Mouse (Mus musculus) testis, adult 2 months (tissue): ENCODE data around the gene Plcb4.

Source experiments
- CTCF ChIP-seq: fragments of 200-500 bp; IDR thresholded peaks from 2 replicates; pipeline ENCODE4 v1.5.1; 2012; ENCODE audit warnings: low read depth, mild to moderate bottlenecking, inconsistent platforms, low read length, moderate library complexity; ENCODE audit not compliant: control insufficient read depth, insufficient read depth, insufficient replicate concordance
- POLR2A ChIP-seq: fragments of 200-500 bp; IDR thresholded peaks from 2 replicates; pipeline ENCODE4 v1.6.1; 2012; ENCODE audit warnings: low read depth, mild to moderate bottlenecking, inconsistent platforms, low read length, moderate library complexity; ENCODE audit not compliant: control insufficient read depth

DNA sequence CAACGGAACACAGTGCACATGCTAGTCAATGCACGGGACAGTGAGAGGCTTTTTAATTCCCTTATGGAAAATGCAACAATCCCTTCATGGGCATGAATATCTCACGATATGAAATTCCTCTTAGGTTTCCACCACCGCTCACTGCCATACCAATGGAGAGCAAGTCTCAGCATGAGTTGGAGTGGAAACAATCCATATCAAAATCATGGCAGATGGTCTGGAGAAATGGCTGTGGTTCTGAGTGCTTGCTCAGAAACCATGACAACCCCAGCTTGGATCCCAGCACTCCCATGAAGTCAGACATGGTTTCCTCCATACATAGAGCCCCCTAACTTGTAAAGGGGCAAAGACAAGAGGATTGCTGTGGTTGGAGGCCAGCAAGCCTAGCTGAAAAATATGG, 389.7 kb downstream of the Plcb4 start:
- TF ChIP-seq CTCF (no peak), POLR2A (no peak)
